Comparison of ENCODE assay signal across 16 mouse cellular contexts in genomic region chr7:97208811-97209549, GRCm38 (mm10).
DNase-seq lines count a peak whose midpoint lies in the region; ATAC-seq lines count a peak whose summit lies in the region.
"Had no signal": no experiment of that assay in that cellular context is flagged by ENCODE, and none has a peak within 500 bp of the region (broad histone marks: within the 10 kb centered on the region; RNA-seq: fewer than 3 reads in every experiment).

No protein-coding gene starts in this region.

- peak; percentile 23 for DNase-seq in heart, adult 8-10 months (ENCODE audit: low spot score)
- DNase-seq in heart, adult 18-20 months = no peak
- DNase-seq in kidney, postnatal 14 days = peak; percentile 12
- DNase-seq in kidney, adult 11 months = no peak
- no peak for DNase-seq in layer of hippocampus, postnatal 14 days (ENCODE audit: low spot score in 2 of 2)
- no peak for DNase-seq in frontal cortex, postnatal 10 days (ENCODE audit: low spot score in 2 of 2)
- DNase-seq: adrenal gland, postnatal 36 days; cerebellum, adult 11-12 months; gastrocnemius, postnatal 25 days; lung, embryonic 14.5 days; thymus, postnatal 25 days had no signal

- H3K27ac ChIP-seq in liver, embryonic 12.5 days = peak overlapping the region; percentile 85
- no peak overlapping the region for H3K27ac ChIP-seq in midbrain, embryonic 13.5 days
- H3K27ac ChIP-seq: hindbrain, embryonic 12.5 days; neural tube, embryonic 15.5 days had no signal

- H3K4me1 ChIP-seq in liver, embryonic 12.5 days = peaks cover 60% of the 10 kb centered on the region
- H3K4me1 ChIP-seq in midbrain, embryonic 13.5 days (replicated peaks) = no peaks in the 10 kb centered on the region
- H3K4me1 ChIP-seq: hindbrain, embryonic 12.5 days; neural tube, embryonic 15.5 days had no signal

- peak overlapping the region; percentile 40 for H3K4me2 ChIP-seq in liver, embryonic 12.5 days
- no peak overlapping the region for H3K4me2 ChIP-seq in midbrain, embryonic 13.5 days (replicated peaks)
- H3K4me2 ChIP-seq: hindbrain, embryonic 12.5 days; lung, embryonic 14.5 days; neural tube, embryonic 15.5 days had no signal

- no peaks in the 10 kb centered on the region for H3K9me3 ChIP-seq in liver, embryonic 12.5 days (replicated peaks)
- no peaks in the 10 kb centered on the region for H3K9me3 ChIP-seq in midbrain, embryonic 13.5 days
- H3K9me3 ChIP-seq: hindbrain, embryonic 12.5 days; neural tube, embryonic 15.5 days had no signal

- ATAC-seq in liver, embryonic 12.5 days = peak; percentile 81
- no peak for ATAC-seq in midbrain, embryonic 13.5 days
- ATAC-seq: forebrain, embryonic 16.5 days had no signal

- WGBS in liver, embryonic 12.5 days (ENCODE audit: insufficient replicate concordance) = 18% methylated on average over 1 of the region's 1 CpGs
- WGBS in midbrain, embryonic 13.5 days = 85% methylated on average over 1 of the region's 1 CpGs

- H3K36me3 ChIP-seq in liver, embryonic 12.5 days = no peaks in the 10 kb centered on the region
- H3K36me3 ChIP-seq in midbrain, embryonic 13.5 days = no peaks in the 10 kb centered on the region
- H3K36me3 ChIP-seq: hindbrain, embryonic 12.5 days; neural tube, embryonic 15.5 days had no signal

- no peaks in the 10 kb centered on the region for H3K27me3 ChIP-seq in liver, embryonic 12.5 days (replicated peaks)
- H3K27me3 ChIP-seq in midbrain, embryonic 13.5 days = no peaks in the 10 kb centered on the region
- H3K27me3 ChIP-seq: hindbrain, embryonic 12.5 days; neural tube, embryonic 15.5 days had no signal

- no peak overlapping the region for H3K4me3 ChIP-seq in liver, embryonic 12.5 days
- H3K4me3 ChIP-seq in midbrain, embryonic 13.5 days (replicated peaks) = no peak overlapping the region
- H3K4me3 ChIP-seq: hindbrain, embryonic 12.5 days; neural tube, embryonic 15.5 days had no signal

- peak overlapping the region; percentile 13; the same call in 1 of the 2 replicates for H3K9ac ChIP-seq in liver, embryonic 12.5 days
- no peak overlapping the region for H3K9ac ChIP-seq in midbrain, embryonic 13.5 days (replicated peaks)
- H3K9ac ChIP-seq: hindbrain, embryonic 12.5 days; lung, embryonic 14.5 days; neural tube, embryonic 15.5 days had no signal

Comparison
In these comparisons a context has a peak if more than half of its experiments do, and no peak if none do; other contexts are left out.
1. DNase-seq: peak in heart, adult 8-10 months (single experiment) and kidney, postnatal 14 days (single experiment); none in heart, adult 18-20 months (0 of 2), kidney, adult 11 months (single experiment), layer of hippocampus, postnatal 14 days (0 of 2) and frontal cortex, postnatal 10 days (0 of 2).